Mouse (Mus musculus) embryonic facial prominence, embryonic 11.5 days (tissue): ENCODE measurements around the gene Reln. TPM values are rescaled to one million over a fixed set of nuclear protein-coding genes. Genes with fewer than 3 reads are reported as not detected.

Source experiments
- ATAC-seq: fragments of 200-750 bp; cut with Nextera tagmentation; replicated peaks from 2 replicates; pipeline ENCODE4 v1.8.0; 2017; ENCODE audit warnings: low read depth; ENCODE audit not compliant: insufficient number of reproducible peaks, low FRiP score, low TSS enrichment
- DNase-seq: peaks from one replicate; pipeline ENCODE4 v3.0.0-alpha.2; 2015; ENCODE audit warnings: low spot score
- H3K27ac ChIP-seq: fragments of 300-500 bp; sonication (generic); replicated peaks from 2 replicates; pipeline ENCODE4 v1.5.1; 2014; ENCODE audit warnings: mild to moderate bottlenecking, low read depth, low read length, control low read depth
- H3K27me3 ChIP-seq: fragments of 300-500 bp; sonication (generic); 2 replicates; pipeline ENCODE4 v1.6.1; 2014; ENCODE audit warnings: mild to moderate bottlenecking, low read length, moderate library complexity, mixed read lengths; ENCODE audit not compliant: control insufficient read depth, insufficient read depth
- H3K36me3 ChIP-seq: fragments of 300-500 bp; sonication (generic); replicated peaks from 2 replicates; pipeline ENCODE4 v1.6.1; 2014; ENCODE audit warnings: low read depth, mild to moderate bottlenecking, low read length, moderate library complexity, mixed read lengths; ENCODE audit not compliant: control insufficient read depth, insufficient read depth
- H3K4me1 ChIP-seq: fragments of 300-500 bp; sonication (generic); 2 replicates; pipeline ENCODE4 v1.6.1; 2014; ENCODE audit warnings: low read length, mixed read lengths; ENCODE audit not compliant: control insufficient read depth, insufficient read depth
- H3K4me2 ChIP-seq: fragments of 300-500 bp; sonication (generic); 2 replicates; pipeline ENCODE4 v1.6.1; 2014; ENCODE audit warnings: low read depth, mild to moderate bottlenecking, control low read depth, low read length, moderate library complexity
- H3K4me3 ChIP-seq: fragments of 300-500 bp; sonication (generic); 2 replicates; pipeline ENCODE4 v1.5.1; 2014; ENCODE audit warnings: low read depth, low read length, control low read depth
- H3K9ac ChIP-seq: fragments of 300-500 bp; sonication (generic); replicated peaks from 2 replicates; pipeline ENCODE4 v1.6.1; 2014; ENCODE audit warnings: mild to moderate bottlenecking, control low read depth, low read length
- H3K9me3 ChIP-seq: fragments of 300-500 bp; sonication (generic); replicated peaks from 2 replicates; pipeline ENCODE4 v1.6.1; 2016; ENCODE audit warnings: mild to moderate bottlenecking, low read length, inconsistent platforms, mixed read lengths; ENCODE audit not compliant: control insufficient read depth
- WGBS: fragments of 180-500 bp; shearing (Covaris S2); extraction: QIAGEN DNeasy Blood & Tissue Kit; methylation state at CpG from one replicate; pipeline ENCODE4 v1.1.7; 2014; 5-methylcytosine and 5-hydroxymethylcytosine counted together
- polyA plus RNA-seq: library from polyadenylated mRNA; unstranded; fragments of >200 nt; fragmentation: Nextera tagmentation; extraction: Ambion mirVana; gene quantifications from 2 replicates; pipeline ENCODE4 v1.2.1, GENCODE M21; 2014

The Reln gene
- polyA plus RNA-seq, 1 experiment from 2014 or later: 3.0 TPM

DNA sequence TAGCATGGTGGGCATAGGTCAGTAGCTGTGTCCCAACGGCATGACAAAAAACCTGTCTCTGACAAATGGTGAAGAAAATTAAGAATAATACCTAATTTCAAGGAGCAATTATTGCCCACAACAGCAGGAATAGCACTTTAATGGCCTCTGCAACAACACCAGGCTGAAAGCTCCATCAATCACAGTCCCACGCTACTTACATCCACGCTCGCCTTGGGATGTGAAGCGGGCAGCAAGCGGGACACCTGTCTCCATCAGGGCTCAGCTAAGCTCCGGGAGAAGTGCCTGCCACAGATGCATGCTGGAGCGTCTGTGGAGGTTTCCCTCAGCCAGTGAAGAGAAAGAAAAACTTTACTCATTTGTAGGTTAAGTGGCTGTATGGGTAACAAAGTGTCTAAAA is 309.3 kb downstream of the Reln start:
- Histone ChIP-seq H3K4me2 (no peak overlapping the region), H3K9me3 (no peaks in the 10 kb centered on the region), H3K27me3 (no peaks in the 10 kb centered on the region), H3K27ac (no peak overlapping the region), H3K9ac (no peak overlapping the region), H3K4me3 (no peak overlapping the region), H3K4me1 (no peaks in the 10 kb centered on the region), H3K36me3 (no peaks in the 10 kb centered on the region)
- ATAC-seq (no peak), DNase-seq (no peak)
- 85% methylated on average over 8 of the region's 8 CpGs for WGBS

DNA sequence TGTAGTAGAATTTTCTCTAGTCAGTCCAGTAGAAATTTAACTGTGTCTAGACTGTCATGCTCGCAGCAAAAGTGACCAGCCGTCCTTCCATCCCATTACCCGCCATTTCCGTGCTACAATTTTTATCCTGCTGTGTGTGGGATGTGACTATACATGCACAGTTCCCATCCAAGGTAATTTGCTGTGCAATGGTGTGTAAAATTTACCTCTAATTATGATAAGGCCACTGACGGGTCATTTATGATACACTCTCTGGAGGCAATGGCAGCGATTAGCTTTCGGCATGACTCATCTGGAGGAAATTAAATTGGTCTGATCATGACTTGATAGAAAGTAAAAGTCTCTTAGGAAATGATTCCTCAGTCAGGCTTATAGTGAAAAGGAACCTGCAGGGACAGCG is 311.5 kb downstream of the Reln start:
- ATAC-seq: no peak
- DNase-seq: no peak
- H3K4me1 ChIP-seq: no peaks in the 10 kb centered on the region
- no peak overlapping the region for H3K27ac ChIP-seq
- H3K9me3 ChIP-seq: no peaks in the 10 kb centered on the region
- H3K4me2 ChIP-seq: no peak overlapping the region
- H3K27me3 ChIP-seq: no peaks in the 10 kb centered on the region
- H3K4me3 ChIP-seq: no peak overlapping the region
- WGBS: 68% methylated on average over 8 of the region's 8 CpGs
- no peaks in the 10 kb centered on the region for H3K36me3 ChIP-seq
- no peak overlapping the region for H3K9ac ChIP-seq

DNA sequence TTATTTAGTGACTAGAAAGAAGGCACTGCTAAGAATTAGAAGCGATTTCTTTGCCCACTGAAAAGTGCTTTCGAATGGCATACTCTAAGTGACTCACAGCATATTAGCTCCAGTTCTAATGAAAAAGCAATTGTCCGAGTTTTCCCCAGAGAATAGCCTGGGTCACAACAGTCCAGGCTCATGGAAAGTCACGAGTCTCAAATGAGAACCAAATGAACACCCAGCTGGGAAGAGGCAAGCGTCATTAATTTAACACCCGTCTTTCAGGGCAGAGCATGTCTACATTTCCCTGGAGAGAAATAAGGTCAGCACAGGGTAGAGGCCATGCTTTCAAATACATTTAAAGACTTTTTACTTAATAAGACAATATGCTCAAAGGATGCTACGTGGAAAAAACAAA is 312.8 kb downstream of the Reln start:
- WGBS: 10% methylated on average over 7 of the region's 7 CpGs
- no peaks in the 10 kb centered on the region for H3K27me3 ChIP-seq
- no peaks in the 10 kb centered on the region for H3K4me1 ChIP-seq
- DNase-seq (peak; percentile 36), ATAC-seq (peak; percentile 69)
- no peak overlapping the region for H3K9ac ChIP-seq
- no peak overlapping the region for H3K27ac ChIP-seq
- H3K4me2 ChIP-seq: no peak overlapping the region
- no peaks in the 10 kb centered on the region for H3K9me3 ChIP-seq
- H3K4me3 ChIP-seq: no peak overlapping the region
- H3K36me3 ChIP-seq: no peaks in the 10 kb centered on the region

DNA sequence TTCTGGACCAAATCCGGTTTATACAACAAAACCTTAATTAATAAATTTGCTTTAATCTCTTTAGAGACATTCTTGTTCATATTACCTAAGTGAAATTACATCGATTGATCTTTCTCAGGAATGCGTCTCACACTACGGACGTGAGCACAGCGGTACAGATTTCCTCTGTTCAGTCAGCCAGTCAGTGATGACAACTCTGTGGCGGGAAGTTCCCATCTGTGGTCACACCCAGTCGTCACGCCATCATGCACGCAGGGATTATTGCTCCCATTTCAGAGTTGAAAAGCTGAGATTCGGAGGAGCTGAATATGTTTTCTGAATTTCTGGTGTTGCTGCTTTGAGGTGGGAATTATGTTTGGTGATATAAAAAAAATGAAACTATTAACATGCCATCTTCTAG is 316.1 kb downstream of the Reln start:
- Histone ChIP-seq H3K4me3 (no peak overlapping the region), H3K36me3 (no peaks in the 10 kb centered on the region), H3K27me3 (no peaks in the 10 kb centered on the region), H3K4me1 (no peaks in the 10 kb centered on the region), H3K4me2 (no peak overlapping the region), H3K27ac (no peak overlapping the region), H3K9me3 (no peaks in the 10 kb centered on the region), H3K9ac (no peak overlapping the region)
- DNase-seq (no peak), ATAC-seq (no peak)
- WGBS: 78% methylated on average over 11 of the region's 11 CpGs

DNA sequence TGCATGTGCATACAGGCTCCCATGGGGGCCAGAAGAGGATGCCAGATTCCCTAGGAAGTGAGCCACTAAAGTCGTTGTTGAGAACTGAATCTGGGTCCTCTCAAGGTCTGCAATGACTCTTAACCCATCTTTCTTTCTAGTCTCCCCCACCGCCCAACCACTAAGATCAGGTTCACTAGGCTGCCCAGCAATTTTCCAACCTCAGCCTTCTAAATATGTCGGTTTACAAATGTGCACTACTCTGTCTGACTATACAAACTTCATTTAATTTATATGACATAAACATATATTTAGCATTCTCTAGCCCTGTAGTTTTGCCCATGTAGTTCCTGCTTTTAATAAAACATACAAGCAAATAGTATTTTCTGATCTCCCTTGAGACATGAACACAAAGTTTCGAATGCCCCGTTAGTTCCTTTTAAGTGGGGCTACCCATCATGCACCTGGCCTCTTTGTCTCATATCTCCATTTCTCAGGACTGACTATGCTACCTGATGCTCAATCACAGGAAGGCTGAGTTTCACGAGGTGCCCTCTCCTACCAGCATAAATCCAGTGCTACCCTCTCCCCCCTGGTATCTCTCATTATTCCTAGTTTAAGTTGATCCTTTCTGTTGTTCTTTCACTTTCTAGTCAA is 317.1 kb downstream of the Reln start:
- no peak overlapping the region for H3K4me3 ChIP-seq
- DNase-seq: no peak
- no peak for ATAC-seq
- H3K27ac ChIP-seq: no peak overlapping the region
- H3K4me2 ChIP-seq: no peak overlapping the region
- WGBS: 75% methylated on average over 6 of the region's 6 CpGs
- H3K27me3 ChIP-seq: no peaks in the 10 kb centered on the region
- no peaks in the 10 kb centered on the region for H3K36me3 ChIP-seq
- H3K4me1 ChIP-seq: no peaks in the 10 kb centered on the region
- no peaks in the 10 kb centered on the region for H3K9me3 ChIP-seq
- H3K9ac ChIP-seq: no peak overlapping the region

DNA sequence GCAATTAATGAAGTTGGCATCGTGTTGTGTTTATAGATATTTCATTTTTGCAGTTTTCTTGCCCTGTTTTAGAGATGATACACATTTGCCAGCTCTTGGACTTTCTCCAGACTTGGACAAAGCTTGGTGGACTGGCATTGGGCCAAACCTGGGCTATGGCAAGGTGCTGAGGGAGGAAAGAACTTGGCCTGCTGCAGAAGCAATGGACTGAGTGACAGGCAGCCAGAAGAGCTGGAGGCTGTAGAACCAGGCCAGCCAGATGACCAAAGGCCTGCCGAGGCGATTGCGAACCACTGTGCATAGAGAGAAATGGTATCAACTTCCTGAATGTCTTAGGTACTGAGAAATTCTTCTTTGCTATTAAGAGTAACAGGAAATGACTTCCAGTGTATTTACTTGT is 318.8 kb downstream of the Reln start:
- Histone ChIP-seq H3K27me3 (no peaks in the 10 kb centered on the region), H3K36me3 (no peaks in the 10 kb centered on the region), H3K4me2 (no peak overlapping the region), H3K9me3 (no peaks in the 10 kb centered on the region), H3K4me1 (no peaks in the 10 kb centered on the region), H3K27ac (no peak overlapping the region), H3K9ac (no peak overlapping the region), H3K4me3 (no peak overlapping the region)
- no peak for ATAC-seq
- WGBS: 94% methylated on average over 4 of the region's 4 CpGs
- no peak for DNase-seq

DNA sequence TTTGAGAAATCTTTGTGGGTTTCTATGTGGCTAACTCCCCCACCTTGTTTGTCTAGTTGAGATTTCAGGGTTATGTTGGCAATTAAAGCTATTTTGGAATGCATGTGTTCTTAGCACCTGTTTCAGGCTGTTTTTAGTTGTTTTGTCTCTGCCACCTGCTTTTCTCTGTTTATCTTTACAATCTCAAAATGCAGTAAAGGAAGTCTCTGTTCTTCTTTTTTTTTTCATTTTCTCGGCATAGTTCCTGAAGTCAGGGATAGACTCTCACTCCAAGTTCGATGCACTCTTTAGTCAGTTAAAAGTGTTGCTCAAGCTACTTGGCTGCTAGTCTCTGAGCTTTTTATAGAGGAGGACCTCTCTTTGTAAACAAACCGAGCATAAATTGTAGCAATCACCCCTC is 320.4 kb downstream of the Reln start:
- Histone ChIP-seq H3K9ac (no peak overlapping the region), H3K9me3 (no peaks in the 10 kb centered on the region), H3K27me3 (no peaks in the 10 kb centered on the region), H3K36me3 (no peaks in the 10 kb centered on the region), H3K4me1 (no peaks in the 10 kb centered on the region), H3K4me2 (no peak overlapping the region), H3K27ac (no peak overlapping the region), H3K4me3 (no peak overlapping the region)
- ATAC-seq (no peak), DNase-seq (no peak)
- WGBS: 77% methylated on average over 3 of the region's 3 CpGs

DNA sequence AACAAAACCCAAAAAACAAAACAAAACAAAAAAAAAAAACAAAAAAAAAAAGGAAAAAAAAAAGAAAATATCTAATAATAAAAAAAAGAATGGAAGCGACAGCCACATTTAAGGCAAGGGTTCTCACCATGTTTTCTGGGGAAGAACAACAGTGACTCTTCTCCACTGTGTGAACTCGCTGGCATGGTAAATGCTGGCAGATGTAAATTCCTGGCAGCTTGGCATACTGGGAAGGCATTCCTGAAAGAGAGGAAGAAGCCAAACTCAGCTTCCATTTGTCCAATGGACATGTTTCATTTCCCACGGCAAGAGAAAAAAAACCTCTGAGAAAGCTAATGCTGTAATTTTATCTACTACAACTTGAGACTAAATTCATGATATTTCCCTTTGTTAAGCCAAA is 326.6 kb downstream of the Reln start:
- no peak overlapping the region for H3K9ac ChIP-seq
- no peaks in the 10 kb centered on the region for H3K4me1 ChIP-seq
- no peak for DNase-seq
- no peak overlapping the region for H3K27ac ChIP-seq
- 81% methylated on average over 3 of the region's 3 CpGs for WGBS
- H3K4me2 ChIP-seq: no peak overlapping the region
- no peaks in the 10 kb centered on the region for H3K9me3 ChIP-seq
- no peaks in the 10 kb centered on the region for H3K27me3 ChIP-seq
- ATAC-seq: no peak
- H3K36me3 ChIP-seq: no peaks in the 10 kb centered on the region
- H3K4me3 ChIP-seq: no peak overlapping the region
